Mouse (Mus musculus): ENCODE measurements at regions not wholly inside any gene's neighbourhood (a gene's known extent, or its start where the extent isn't known, plus 50 kb on each side); places are given as distances from the start of the nearest gene placed in this dataset.
"Not testable (repeated sequence)": the region's sequence is repeated elsewhere in the genome, so short reads cannot be mapped to it uniquely, and the experiment has no call there.

GRCm38 (mm10) chr2:108764703-108765102 lies 515.8 kb upstream of the Kif18a start:
- no peak for DNase-seq

GRCm38 (mm10) chr2:108766461-108766860 lies 514.1 kb upstream of the Kif18a start:
- no peak for DNase-seq

- DNase-seq, result no peak
Measured at GRCm38 (mm10) chr2:108770383-108770782, 510.2 kb upstream of the Kif18a start.

GRCm38 (mm10) chr2:108783457-108783856 lies 497.1 kb upstream of the Kif18a start:
- no peak for DNase-seq

- DNase-seq, result no peak
Measured at GRCm38 (mm10) chr2:108785161-108785957, 495.2 kb upstream of the Kif18a start.

- no peak for DNase-seq
Measured at GRCm38 (mm10) chr2:108789166-108789565, 491.4 kb upstream of the Kif18a start.

- DNase-seq, result no peak
Measured at GRCm38 (mm10) chr2:108795145-108795544, 485.4 kb upstream of the Kif18a start.

GRCm38 (mm10) chr2:108796816-108797581 lies 483.5 kb upstream of the Kif18a start:
- no peak for DNase-seq

- DNase-seq, result no peak
Measured at GRCm38 (mm10) chr2:108812367-108812766, 468.2 kb upstream of the Kif18a start.

- DNase-seq, result no peak
Measured at GRCm38 (mm10) chr2:108813040-108813566, 467.4 kb upstream of the Kif18a start.

- no peak for DNase-seq
Measured at GRCm38 (mm10) chr2:108816579-108816978, 464.0 kb upstream of the Kif18a start.

- DNase-seq, result no peak
Measured at GRCm38 (mm10) chr2:108824025-108824424, 456.5 kb upstream of the Kif18a start.

- DNase-seq, result no peak
Measured at GRCm38 (mm10) chr2:108825981-108826380, 454.6 kb upstream of the Kif18a start.

- peak; percentile 47 for DNase-seq
Measured at GRCm38 (mm10) chr2:108827106-108827838, 453.3 kb upstream of the Kif18a start.

- DNase-seq, result no peak
Measured at GRCm38 (mm10) chr2:108827974-108828700, 452.4 kb upstream of the Kif18a start.

- DNase-seq, result not testable (repeated sequence)
Measured at GRCm38 (mm10) chr2:108843855-108844254, 436.7 kb upstream of the Kif18a start.

- no peak for DNase-seq
Measured at GRCm38 (mm10) chr2:108848051-108848450, 432.5 kb upstream of the Kif18a start.

GRCm38 (mm10) chr2:108854399-108854798 lies 426.1 kb upstream of the Kif18a start:
- DNase-seq, result no peak

GRCm38 (mm10) chr2:108877141-108877540 lies 403.4 kb upstream of the Kif18a start:
- DNase-seq, result no peak

- no peak for DNase-seq
Measured at GRCm38 (mm10) chr2:108877676-108878075, 402.9 kb upstream of the Kif18a start.

GRCm38 (mm10) chr2:108904121-108904733 lies 376.3 kb upstream of the Kif18a start:
- no peak for DNase-seq

- no peak for DNase-seq
Measured at GRCm38 (mm10) chr2:108913555-108913954, 367.0 kb upstream of the Kif18a start.

All from heart, postnatal 4 days (tissue).